Mouse (Mus musculus): Measurements from ENCODE around the gene Olfr618.
"Not testable (repeated sequence)": the region's sequence is repeated elsewhere in the genome, so short reads cannot be mapped to it uniquely, and the experiment has no call there.

Olfr618 gene

DNA sequence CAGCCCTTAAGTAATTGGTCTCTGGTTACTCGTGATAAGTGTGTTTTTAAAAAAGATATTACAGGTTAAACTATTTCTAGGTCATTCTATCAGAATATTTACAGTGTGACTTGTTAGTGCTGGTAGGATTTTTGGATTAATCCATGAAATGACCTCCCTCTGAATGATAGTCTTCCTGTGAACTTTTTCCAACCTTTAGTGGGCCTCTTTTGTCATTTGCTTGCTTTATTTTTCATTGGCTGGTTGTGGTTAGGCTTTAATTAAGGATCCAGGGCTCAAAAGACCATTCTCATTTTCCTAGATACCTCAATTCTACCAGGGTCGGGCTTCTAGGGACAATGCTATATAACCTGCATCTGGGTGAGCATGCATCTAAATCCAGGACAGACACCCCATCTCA is at the start of gene Olfr618:
Gene Olfr618 (plus strand): TSS at position 301 of the 400 bp plus-strand sequence.
- DNase-seq (ENCODE audit: low read depth, low spot score), result no peak

- DNase-seq (ENCODE audit: low read depth, low spot score), result not testable (repeated sequence)
Observed at GRCm38 (mm10) chr7:103542617-103543016, 47.3 kb upstream of the Olfr618 start, which contains the start of gene Olfr612. Gene Olfr612 (minus strand): TSS chr7:103542717.

- DNase-seq (ENCODE audit: low read depth, low spot score), result no peak
Observed at GRCm38 (mm10) chr7:103547774-103548173, 42.1 kb upstream of the Olfr618 start, which contains the start of gene Olfr613. Gene Olfr613 (plus strand): TSS chr7:103548074.

GRCm38 (mm10) chr7:103555779-103556178 is 34.1 kb upstream of the Olfr618 start, which contains the start of gene Olfr615:
Gene Olfr615 (plus strand): TSS chr7:103556079.
- DNase-seq (ENCODE audit: low read depth, low spot score), result no peak

- no peak for DNase-seq (ENCODE audit: low read depth, low spot score)
Observed at GRCm38 (mm10) chr7:103569043-103569442, 20.9 kb upstream of the Olfr618 start, which contains the start of gene Olfr616. Gene Olfr616 (minus strand): TSS chr7:103569143.

DNA sequence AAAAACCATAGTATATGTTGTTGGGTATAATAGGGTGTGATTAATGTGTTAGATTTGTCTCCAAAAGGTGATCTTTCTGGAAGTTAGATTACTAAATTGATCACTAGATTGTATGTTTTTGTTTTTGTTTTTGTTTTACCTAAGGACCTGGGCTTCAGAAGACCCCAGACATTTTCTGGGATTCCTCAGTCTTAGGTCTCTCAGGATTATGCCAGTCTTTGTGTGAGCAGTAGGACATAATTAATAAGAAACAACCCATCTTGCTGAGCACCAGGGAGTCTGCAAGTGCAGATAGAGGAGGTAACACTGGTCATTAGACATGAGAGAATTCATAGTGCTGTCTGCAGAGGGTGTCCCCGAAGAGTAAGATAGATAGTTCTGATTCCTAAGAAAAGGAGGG is 17.1 kb upstream of the Olfr618 start, which contains the start of gene Olfr617:
Gene Olfr617 (plus strand): TSS at position 301 of the 400 bp plus-strand sequence.
- no peak for DNase-seq (ENCODE audit: low read depth, low spot score)

GRCm38 (mm10) chr7:103600275-103600674 is 10.4 kb downstream of the Olfr618 start, which contains the start of gene Olfr619:
Gene Olfr619 (plus strand): TSS chr7:103600575.
- no peak for DNase-seq (ENCODE audit: low read depth, low spot score)

GRCm38 (mm10) chr7:103607425-103607824 is 17.5 kb downstream of the Olfr618 start:
- no peak for DNase-seq (ENCODE audit: low read depth, low spot score)

GRCm38 (mm10) chr7:103612434-103612833 is 22.5 kb downstream of the Olfr618 start, which contains the start of gene Olfr620:
Gene Olfr620 (minus strand): TSS chr7:103612534.
- no peak for DNase-seq (ENCODE audit: low read depth, low spot score)

- DNase-seq (ENCODE audit: low read depth, low spot score), result no peak
Observed at GRCm38 (mm10) chr7:103636795-103637194, 46.9 kb downstream of the Olfr618 start.

DNA sequence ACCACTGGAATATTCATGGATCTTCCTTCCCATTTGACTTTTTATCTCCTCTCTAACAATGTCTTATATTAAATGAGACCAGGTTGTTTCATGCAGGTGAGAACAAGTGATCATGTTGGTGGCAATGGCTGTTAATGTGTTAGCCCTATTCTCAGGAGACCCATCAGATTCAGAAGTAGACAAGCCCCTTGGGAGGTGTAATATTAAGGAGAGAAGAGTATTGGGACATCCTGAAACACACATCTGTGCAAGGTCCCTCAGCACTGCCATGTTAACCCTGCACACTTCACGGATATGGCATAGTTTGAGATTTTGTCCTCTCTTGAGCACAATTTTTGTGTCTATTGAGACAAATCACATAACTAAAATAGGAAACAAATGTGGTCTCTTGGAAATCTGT is 52.7 kb downstream of the Olfr618 start, which contains the start of gene Olfr622:
Gene Olfr622 (minus strand): TSS at position 101 of the 400 bp plus-strand sequence.
- no peak for DNase-seq (ENCODE audit: low read depth, low spot score)

DNA sequence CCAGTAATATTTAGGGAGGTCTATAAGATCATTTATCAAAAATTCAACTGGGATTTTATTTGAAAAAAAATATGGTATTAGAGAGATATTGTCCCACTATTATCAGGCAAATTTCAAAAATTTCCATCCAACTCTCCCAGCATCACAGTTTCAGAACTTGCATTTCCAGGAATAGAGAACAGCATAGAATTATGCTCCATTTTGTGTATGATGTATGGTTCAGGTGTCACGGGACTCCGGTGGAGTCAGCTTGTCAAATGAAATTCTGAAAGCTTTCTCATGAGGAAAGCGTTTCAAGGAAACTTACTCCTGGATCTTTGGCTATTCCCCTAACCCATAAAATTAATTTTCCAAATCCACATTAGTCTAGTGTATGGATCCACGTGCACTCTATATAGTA is 54.2 kb downstream of the Olfr618 start:
- no peak for DNase-seq (ENCODE audit: low read depth, low spot score)

Data from WW6 (cell line).